Mouse (Mus musculus) T-helper 2 cell (primary cell): ENCODE results near the gene Dnah2.

Experiments used
- in situ Hi-C: fragments of 300-600 bp; cut with MboI, MseI; formaldehyde crosslinking; loops from one replicate; pipeline ENCODE4 v1.15.1; 2025; ENCODE audit warnings: high pct_unique_total_duplicates

Gene Dnah2

DNA sequence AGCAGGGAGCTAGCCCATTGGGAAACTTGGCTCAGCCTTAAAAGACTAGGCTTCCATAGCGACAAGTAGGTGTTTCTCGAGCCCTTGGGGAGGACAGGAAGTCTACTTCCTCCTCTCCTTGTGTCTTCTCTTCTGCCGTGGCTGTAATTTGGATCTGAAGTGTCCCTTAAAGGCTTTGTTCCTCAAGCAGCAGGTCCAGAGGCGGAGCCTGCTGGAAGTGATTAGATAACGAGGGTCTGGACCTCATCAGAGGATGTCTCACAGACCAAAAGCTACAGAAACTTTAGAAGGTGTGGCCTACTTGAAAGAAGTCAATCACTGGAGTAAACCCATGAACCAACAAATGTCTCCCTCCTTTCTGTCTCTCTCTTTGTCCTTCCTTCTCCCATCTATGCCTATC is 74.2 kb downstream of the Dnah2 start:
- in situ Hi-C loops: no loop called here

DNA sequence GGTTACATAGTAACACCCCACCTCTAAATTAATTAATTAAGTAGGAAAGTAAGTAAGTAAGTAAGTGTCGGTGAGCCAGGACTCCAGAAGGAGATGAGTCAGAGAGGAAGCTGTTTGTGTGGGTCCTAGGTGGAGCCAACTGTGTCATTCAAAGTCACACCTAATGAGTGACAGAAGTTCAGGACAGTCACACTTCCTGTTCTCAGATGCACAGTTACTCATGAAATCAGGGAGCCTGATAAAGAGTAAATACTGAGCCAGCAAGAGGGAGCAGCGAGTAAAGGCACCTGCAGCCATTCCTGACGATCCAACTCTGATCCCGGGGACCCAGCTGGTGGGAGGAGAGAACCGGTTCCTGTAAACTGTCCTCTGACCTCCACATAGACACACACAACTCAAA is 76.2 kb downstream of the Dnah2 start:
- in situ Hi-C loops: no loop called here

DNA sequence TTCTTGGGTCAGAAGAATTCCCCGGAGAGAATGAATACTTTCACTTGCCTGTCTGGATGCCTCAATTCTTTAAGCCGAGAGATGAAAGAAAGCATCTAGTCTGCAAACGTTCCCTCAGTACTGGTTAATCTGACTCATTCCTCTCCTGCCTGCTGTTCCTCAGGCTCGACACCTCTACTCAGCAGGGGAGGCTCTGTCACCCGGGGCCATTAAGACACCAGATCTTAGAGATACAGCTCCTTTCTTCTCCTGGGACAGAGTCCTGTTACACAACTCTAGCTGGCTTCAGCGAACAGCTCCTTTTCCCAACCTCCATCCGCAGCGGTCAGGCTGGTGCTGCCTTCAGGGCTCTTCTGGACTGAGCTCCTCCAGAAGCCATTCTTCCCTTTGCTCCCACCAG is 77.4 kb downstream of the Dnah2 start:
- in situ Hi-C loops: no loop called here

DNA sequence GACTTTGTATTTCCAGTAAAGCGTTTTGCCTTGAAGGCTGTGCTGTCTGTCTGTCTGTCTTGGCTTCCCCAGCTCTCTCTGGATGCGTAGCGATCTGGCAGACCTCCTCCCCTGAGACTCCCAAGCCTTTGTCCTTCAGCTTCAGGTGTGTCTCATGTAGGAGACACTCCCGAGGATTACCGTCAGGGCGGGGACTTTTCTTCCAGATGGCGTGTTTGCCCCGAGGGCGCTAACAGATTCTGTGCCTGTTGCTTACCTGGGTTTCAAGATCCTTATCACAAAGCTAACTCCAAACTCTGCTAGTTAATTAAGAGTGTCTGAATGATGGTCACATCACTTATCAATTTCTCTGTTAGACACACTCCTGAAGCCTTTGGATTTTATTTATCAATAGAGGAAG is 79.6 kb downstream of the Dnah2 start:
- in situ Hi-C loops: no loop called here

DNA sequence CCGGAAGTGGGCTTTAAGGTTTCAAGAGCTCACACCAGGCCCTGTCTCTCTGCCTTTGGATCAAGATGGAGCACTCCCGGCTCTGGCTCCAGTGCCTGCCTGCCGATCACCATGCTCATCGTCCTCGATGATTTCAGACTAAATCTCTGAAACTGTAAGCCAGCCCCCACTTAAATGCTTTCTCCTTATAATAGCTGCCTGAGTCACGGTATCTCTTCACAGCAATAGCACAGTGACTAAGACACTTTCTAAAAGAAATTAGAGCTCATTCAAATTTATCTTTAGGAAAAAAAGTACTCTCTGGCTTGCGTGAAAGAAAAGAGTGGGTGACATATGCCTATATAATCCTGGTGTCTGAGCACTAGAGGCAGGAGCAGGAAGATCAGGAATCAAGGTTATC is 84.9 kb downstream of the Dnah2 start:
- in situ Hi-C loops: no loop called here

DNA sequence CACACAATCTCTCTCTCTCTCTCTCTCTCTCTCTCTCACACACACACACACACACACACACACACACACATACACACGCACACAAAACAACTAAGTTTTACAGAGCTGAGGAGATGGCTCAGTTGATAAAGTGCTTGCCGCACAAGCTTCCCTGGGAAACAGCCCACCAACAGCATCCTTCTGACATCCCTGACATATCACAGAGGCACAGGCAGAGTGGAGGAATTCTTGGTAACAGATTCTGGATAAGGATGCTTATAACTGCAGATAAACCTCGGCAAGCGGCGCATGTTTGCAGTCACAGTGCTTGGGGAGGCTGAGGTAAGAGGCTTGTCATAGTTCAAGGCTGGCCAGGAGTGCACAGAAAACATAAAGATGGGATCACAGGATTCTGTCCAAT is 87.3 kb downstream of the Dnah2 start:
- in situ Hi-C loops: no loop called here

DNA sequence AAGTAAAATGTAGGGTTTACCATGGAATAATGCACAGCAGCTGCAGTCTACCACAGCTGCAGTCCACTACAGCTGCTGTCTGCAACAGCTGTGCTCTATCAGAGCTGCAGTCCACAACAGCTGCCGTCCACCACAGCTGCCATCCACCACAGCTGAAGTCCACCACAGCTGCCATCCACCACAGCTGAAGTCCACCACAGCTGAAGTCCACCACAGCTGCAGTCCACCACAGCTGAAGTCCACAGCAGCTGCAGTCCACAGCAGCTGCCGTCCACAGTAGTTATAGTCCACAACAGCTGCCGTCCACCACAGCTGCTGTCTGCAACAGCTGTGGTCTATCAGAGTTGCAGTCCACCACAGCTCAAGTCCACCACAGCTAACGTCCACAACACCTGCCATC is 89.0 kb downstream of the Dnah2 start:
- in situ Hi-C loops: no loop called here

DNA sequence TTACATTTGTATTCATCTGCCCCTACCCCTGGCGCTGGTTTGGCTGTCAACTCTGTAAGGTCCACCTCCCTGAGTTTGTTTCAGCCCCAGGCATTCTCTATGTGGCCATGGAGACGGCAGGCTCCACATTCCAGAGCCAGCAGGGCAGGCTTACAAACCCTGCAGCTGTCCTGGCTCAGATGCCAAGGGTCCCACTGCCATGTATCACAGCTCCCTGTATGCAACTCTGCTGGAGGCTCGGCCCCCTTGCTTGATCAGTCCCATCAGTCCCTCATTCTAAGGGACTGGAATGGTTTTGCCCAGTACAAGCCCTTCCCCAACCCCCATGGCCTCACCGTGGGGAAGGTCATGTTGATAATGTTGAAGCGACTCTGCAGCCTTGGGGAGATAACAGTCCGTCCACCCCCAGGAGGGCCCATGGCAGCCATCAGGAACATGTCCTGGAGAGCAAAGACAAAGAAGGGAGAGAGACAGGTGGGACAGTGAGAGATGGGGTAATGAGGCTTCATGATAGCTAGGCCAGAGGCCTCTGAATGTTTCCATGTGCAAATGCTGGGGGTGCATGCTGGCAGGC is 91.8 kb downstream of the Dnah2 start:
- in situ Hi-C loops: no loop called here

DNA sequence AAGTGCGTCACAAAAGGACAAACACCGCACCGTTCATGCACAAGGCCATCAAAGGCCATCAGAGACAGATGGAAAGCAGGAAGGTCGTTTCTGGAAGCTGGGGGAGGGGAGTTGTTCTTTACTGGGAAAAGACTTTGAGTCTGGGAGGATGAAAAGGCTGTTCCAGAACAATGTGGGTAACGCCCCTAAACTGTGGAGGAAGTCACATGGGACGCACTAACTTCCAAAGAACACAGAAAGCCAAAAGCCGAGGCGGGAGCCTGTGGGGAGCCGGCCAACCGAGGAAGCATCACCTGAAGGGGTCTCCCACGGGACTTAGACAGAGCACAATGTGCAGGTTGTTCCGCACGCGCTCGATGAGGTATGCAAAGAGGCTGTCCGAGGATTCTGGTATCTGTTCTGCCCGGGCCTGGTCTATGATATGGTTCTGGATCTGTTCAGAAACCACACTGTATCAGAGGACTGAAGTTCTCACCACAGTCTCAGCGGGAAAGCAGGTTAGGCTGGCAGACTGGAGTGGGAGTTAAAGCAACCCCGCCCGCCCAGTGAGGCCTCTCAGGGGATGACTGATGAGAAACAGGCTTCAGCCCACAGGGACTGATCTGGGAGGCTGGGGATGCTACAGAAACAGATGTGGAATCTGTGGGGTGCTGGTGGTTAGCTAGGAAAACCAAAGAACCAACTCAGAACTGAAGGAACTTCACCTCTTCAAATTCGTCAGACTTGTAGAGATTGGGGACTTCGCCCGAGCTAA is 96.6 kb downstream of the Dnah2 start:
- in situ Hi-C loops: no loop called here

DNA sequence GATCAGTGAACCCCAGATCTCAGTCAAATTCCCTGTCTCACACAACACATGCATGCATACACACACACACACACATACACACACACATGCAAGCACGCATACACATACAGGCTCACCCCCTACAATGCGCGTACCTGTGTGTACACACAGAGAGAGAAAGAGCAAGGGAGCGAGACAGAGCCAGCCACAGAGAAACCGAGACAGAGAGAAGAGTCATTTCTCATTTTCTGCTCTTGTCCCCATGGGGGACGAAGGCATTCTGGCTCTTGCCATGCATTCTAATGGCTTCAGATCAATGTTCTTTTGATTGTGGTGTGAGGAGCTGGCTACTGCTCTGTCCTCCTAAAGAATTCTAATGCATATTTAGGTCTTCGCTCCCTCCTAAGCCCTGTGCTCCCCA is 101.6 kb downstream of the Dnah2 start:
- in situ Hi-C loops: no loop called here

DNA sequence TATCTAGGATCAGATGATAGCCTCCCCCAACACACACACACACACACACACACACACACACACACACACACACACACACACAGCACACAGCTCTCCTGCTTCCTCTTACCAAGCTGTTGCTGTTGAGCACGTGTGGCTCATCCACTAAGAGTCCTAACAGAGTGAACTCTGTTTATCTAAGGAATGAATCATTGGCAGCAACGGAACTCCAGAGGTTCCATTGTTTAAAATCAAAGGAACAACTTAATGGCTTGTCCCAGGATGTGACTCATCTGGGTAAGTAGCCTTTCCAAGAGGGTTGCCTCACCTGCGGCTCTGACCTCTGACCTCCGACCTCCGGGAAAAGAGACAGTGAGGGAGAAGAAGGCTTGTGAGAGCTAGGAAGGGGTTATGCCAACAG is 105.6 kb downstream of the Dnah2 start:
- in situ Hi-C loops: no loop called here

DNA sequence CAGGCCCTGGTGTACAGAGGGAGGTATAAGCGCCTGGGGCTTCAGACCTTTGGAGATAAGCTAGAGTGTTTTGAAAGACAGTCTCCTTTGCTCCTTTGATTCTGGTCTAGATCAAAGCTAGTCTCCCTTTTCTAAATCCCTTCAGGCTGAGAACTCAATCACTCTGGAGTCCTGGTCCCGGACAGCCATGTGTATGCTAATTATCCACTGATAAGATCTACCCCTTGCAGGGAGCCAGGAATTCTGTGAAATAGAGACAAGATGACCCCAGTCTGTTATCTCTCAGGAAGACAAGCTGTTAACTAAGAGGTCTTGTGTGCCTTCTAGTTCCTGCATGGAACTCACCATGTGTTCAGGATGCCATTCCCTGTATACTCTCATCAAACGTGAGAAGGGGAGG is 111.6 kb downstream of the Dnah2 start:
- in situ Hi-C loops: no loop called here

DNA sequence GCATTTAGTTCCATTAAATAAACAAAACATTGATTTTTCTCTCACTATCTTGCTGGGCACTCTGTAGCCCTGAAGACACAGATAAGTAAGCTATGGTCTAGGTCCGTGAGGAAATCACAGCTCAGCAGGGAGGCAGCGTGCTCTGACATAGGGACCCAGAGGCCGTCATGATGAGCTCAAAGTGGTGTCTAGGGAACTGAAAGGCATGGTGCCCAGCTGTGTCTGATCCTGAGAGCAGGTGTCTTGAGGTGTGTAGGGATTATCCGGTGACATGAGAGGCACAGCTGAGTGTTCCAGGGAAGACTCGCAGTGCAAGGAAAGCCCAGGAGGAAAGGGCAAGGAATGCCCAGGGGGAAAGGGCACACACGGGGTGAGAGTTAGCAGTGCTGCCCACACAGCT is 115.7 kb downstream of the Dnah2 start:
- in situ Hi-C loops: no loop called here

DNA sequence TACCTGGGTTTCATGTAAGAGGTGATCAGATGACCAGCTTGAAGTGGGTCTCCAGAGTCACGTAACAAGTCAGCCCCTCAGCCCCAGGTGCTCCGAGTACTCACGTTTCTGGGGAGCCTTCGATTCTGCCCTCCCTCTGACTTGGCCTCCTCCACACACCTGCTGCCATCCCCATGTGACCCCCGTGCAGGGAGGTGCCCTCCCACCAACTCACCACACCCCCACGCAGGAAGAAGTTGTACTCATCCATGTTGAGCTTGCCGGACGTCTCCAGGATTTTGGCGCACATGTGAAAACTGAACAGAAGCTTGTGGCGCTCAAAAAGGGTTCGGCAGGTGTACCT is 116.3 kb downstream of the Dnah2 start:
- in situ Hi-C loops: no loop called here

DNA sequence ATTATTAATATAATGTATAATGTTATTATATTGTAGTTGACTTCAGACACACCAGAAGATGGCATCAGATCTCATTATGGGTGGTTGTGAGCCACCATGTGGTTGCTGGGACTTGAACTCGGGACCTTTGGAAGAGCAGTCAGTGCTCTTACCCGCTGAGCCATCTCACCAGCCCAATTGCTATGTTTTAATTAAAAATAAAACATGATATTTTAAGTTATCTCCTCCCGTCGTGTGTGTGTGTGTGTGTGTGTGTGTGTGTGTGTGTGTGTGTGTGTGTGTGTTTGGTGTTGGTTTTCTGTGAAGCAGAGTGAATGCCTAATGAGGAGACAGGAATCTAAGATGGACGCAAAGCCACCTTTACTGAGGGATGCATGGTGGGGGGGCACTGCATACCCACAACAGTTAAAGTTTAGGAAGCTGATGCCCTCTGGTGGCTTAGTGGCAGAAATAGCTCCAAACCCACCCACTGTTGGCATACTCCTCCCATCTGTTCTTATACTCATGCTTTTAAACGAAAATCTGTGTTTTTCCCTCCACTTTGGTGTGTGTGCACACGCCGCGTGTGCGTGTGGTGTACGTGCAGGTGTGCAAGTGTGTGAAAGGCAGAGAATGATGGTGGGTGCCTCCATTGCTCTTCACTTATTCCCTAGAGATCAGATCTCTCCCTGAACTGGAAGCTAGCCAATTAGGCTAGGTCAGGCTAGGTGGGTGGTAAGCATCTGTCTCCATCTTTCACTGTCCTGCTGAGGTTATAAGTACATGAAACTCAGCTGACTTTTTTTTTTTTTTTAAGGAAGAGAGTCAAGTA is 116.9 kb downstream of the Dnah2 start:
- in situ Hi-C loops: no loop called here

DNA sequence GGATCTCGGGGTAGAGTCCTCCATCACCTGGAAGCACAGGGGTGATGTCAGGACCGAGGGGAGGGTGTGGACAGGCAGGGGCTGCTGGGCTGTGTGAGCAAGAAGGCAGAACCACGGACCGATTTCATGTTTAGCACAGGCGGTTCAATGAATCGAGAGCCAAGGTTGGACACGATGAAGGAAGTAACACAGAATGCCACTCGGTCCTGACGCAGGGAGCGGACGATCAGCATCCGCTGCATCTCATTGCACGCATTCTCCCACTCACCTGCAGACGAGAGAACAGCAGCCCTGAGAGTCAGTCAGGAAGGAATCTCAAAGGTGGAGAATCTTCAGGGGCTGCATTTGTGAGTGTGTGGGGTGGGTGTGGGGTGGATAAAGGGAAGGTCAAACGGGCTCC is 118.3 kb downstream of the Dnah2 start:
- in situ Hi-C loops: no loop called here

DNA sequence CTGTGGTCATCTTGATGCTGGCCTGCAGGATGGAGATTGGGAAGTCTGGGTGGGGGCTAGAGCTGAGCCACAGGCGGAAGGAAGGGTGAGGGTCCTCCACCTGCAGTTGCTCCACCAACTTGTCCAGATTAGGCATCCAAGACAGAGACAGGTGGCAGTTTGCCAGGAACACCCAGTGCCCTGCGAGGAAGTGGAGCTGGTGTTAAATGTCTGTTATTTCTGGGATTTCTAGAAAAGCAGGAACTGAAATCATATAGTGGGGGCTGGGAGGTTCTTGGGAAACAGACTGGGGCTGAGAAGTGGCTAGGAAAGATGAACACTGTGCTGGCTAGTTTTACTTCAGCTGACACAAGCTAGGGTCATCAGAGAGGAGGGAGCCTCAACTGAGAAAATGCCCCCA is 119.6 kb downstream of the Dnah2 start:
- in situ Hi-C loops: no loop called here

DNA sequence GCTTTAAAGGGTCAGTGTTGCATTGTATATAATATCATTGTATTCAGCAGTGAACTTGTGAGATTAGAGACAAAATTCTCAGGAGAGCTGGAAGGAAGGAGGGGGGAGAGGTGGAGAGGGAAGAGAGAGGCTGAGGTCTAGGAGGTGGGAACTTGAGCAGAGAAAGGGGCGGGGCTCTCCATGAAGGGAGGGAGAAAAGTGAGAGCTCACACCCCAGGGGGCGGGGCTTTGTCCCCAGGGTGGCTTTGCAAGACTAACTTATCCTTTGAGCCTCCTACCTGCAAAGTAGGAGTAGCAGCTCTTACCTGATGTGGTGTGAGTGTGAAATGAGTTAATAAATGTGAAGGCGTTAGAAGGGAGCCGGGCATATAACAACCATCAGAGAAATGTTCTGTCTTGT is 120.2 kb downstream of the Dnah2 start:
- in situ Hi-C loops: no loop called here

DNA sequence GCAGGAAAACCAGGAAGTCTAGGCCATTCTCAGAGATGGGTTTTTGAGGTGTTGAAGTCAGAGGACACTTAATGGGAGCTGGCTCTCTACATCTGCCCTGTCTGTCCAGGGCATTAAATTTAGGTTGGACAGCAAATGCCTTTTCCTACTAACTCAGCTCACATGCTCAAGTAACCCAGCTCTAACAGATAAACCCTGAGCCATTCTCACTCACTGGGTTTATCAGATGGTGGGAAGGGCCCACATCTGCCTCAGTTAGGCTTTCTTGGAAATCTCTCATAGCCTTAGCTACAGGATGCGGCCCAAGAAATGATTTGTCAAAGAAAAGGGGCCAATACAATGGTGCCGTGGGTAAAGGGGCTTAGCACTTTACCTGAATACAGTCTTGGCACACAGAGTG is 122.7 kb downstream of the Dnah2 start:
- in situ Hi-C loops: no loop called here

DNA sequence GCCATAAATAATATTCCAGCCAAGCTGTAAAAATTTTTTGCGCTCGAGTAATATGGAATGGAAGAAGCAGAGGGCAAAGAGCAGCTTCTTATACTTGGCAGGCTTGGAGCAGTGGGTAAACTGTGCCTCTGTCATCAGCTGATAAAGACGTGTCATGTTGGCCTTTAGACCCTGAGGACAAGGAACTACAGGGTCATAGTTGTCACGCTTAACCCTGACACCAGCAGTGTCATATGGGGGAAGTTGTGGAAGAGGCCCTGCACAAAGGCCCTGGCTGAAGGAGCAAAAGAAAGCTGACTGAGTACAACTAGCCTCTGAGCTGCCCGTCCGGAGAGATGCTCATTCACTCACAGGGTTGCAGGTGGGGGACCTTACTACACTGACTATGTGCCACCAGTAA is 125.0 kb downstream of the Dnah2 start:
- in situ Hi-C loops: loop anchor here (25.0 kb wide), 1 partner anchor 1238 kb away; the partner anchor contains the start of genes Eno3, Pfn1 and Spag7

DNA sequence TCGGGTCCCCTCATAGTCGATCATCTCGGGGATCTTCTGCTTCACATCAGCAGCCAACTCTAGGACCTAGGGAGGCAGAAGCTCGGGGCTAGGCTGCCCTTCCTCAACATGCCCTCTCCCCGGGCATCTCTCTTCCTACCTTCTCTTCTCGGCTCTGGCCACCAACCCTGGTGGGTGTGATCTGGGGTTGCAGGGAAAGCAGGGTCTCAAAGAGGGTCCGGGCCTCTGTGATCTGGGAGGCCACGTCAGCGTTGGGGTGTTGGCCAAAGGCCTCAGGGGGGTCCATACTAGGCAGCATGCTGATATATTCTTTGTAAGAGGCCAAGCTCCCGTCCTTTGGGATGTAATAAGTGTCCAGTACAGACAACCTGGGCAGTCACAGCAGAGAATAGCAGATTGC is 126.1 kb downstream of the Dnah2 start:
- in situ Hi-C loops: loop anchor here (25.0 kb wide), 1 partner anchor 1239 kb away; the partner anchor contains the start of genes Eno3, Pfn1 and Spag7

DNA sequence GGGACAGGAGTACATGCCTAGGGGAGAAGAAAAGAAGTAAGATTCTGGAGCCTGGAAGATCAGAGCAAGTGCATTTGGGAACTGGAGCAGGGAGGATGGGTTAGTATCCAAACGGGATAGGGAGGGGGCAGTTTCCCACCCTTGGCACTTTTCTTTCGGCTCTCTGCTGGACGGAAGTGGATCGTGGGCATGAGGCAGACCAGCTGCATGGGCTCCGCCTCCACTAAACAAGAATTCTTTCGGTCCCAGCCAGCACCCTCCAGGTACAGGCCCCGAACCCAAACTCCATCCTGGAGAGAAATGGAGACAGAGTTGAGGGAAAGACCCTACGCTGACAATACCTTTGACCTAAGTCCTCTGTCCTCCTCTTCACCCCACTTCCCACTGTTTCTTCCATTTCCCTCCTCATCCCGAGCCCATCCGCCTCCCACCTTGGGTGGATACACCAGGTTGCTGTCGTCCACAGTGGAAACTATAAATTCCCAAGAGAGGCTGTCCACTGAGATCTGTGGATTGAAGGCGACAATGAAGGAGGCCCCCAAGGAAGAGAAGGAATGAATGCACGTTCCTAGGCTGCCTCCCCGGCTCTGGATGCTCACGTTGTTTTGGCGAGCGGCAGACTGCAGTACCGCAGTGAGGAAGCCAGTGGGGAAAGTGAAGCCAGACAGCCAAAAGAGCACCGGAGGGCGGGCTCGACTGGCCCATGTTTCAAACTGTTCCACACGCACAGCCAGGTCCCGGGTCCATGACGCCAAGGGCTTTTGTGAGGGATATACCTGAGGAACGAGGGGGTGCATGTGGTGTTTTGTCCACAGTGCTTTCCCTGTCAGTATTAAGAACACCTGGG is 127.6 kb downstream of the Dnah2 start:
- in situ Hi-C loops: loop anchor here (25.0 kb wide), 1 partner anchor 1241 kb away; the partner anchor contains the start of genes Eno3, Pfn1 and Spag7
